Mouse (Mus musculus) intestine, embryonic 15.5 days (tissue): ENCODE measurements around the gene Atp6v0e. TPM values are rescaled to one million over a fixed set of nuclear protein-coding genes. Genes with fewer than 3 reads are reported as not detected.

Experiments
- ATAC-seq: fragments of 200-750 bp; cut with Nextera tagmentation; 2 replicates; pipeline ENCODE4 v1.8.0; 2017; ENCODE audit warnings: moderate TSS enrichment, moderate library complexity
- H3K27ac ChIP-seq: fragments of 300-500 bp; sonication (generic); 2 replicates; pipeline ENCODE4 v1.5.1; 2015; ENCODE audit warnings: mild to moderate bottlenecking, inconsistent platforms
- H3K27me3 ChIP-seq: fragments of 300-500 bp; sonication (generic); replicated peaks from 2 replicates; pipeline ENCODE4 v1.6.1; 2015; ENCODE audit warnings: inconsistent platforms
- H3K36me3 ChIP-seq: fragments of 300-500 bp; sonication (generic); 2 replicates; pipeline ENCODE4 v1.6.1; 2015; ENCODE audit warnings: inconsistent platforms
- H3K4me1 ChIP-seq: fragments of 300-500 bp; sonication (generic); replicated peaks from 2 replicates; pipeline ENCODE4 v1.6.1; 2015; ENCODE audit warnings: inconsistent platforms
- H3K4me2 ChIP-seq: fragments of 300-500 bp; sonication (generic); replicated peaks from 2 replicates; pipeline ENCODE4 v1.6.1; 2015; ENCODE audit warnings: mild to moderate bottlenecking, inconsistent platforms
- H3K4me3 ChIP-seq: fragments of 300-500 bp; sonication (generic); replicated peaks from 2 replicates; pipeline ENCODE4 v1.5.1; 2015; ENCODE audit warnings: inconsistent platforms
- H3K9ac ChIP-seq: fragments of 300-500 bp; sonication (generic); 2 replicates; pipeline ENCODE4 v1.6.1; 2015; ENCODE audit warnings: inconsistent platforms
- H3K9me3 ChIP-seq: fragments of 300-500 bp; sonication (generic); 2 replicates; pipeline ENCODE4 v1.6.1; 2016; ENCODE audit warnings: inconsistent platforms
- WGBS: fragments of 180-500 bp; shearing (Covaris S2); methylation state at CpG from one replicate; pipeline ENCODE4 v1.1.7; 2015; 5-methylcytosine and 5-hydroxymethylcytosine counted together
- polyA plus RNA-seq: library from polyadenylated mRNA; unstranded; fragments of >200 nt; fragmentation: Nextera tagmentation; extraction: Ambion mirVana; gene quantifications from 2 replicates; pipeline ENCODE4 v1.2.1, GENCODE M21; 2015

Atp6v0e gene
- polyA plus RNA-seq, 1 experiment from 2014 or later = 259 TPM

- Histone ChIP-seq H3K9ac (no peak overlapping the region), H3K4me3 (no peak overlapping the region), H3K9me3 (no peaks in the 10 kb centered on the region), H3K4me1 (no peaks in the 10 kb centered on the region), H3K27ac (no peak overlapping the region), H3K36me3 (peaks cover 24% of the 10 kb centered on the region), H3K4me2 (no peak overlapping the region), H3K27me3 (no peaks in the 10 kb centered on the region)
- 97% methylated on average over 2 of the region's 2 CpGs for WGBS
- no peak for ATAC-seq
Observed at GRCm38 (mm10) chr17:26625521-26626010, 37.5 kb upstream of the Atp6v0e start.

- 85% methylated on average over 6 of the region's 6 CpGs for WGBS
Observed at GRCm38 (mm10) chr17:26628479-26628878, 34.6 kb upstream of the Atp6v0e start.

GRCm38 (mm10) chr17:26628936-26629335, 34.1 kb upstream of the Atp6v0e start:
- Histone ChIP-seq H3K4me3 (no peak overlapping the region), H3K36me3 (peaks cover 25% of the 10 kb centered on the region), H3K9ac (no peak overlapping the region), H3K27ac (no peak overlapping the region), H3K4me2 (no peak overlapping the region), H3K27me3 (no peaks in the 10 kb centered on the region), H3K4me1 (0 out of 2 replicates have a peak, but pooled peaks cover 3% of the 10 kb centered on the region), H3K9me3 (no peaks in the 10 kb centered on the region)
- ATAC-seq = no peak
- WGBS = 91% methylated on average over 3 of the region's 3 CpGs

More at GRCm38 (mm10) chr17:26628479-26628878, 34.6 kb upstream of the Atp6v0e start:
- ATAC-seq = no peak
- Histone ChIP-seq H3K27ac (no peak overlapping the region), H3K9me3 (no peaks in the 10 kb centered on the region), H3K27me3 (no peaks in the 10 kb centered on the region), H3K9ac (no peak overlapping the region), H3K4me1 (0 out of 2 replicates have a peak, but pooled peaks cover 3% of the 10 kb centered on the region), H3K4me2 (no peak overlapping the region), H3K36me3 (peaks cover 25% of the 10 kb centered on the region), H3K4me3 (no peak overlapping the region)

- H3K9me3 ChIP-seq = no peaks in the 10 kb centered on the region
- H3K9ac ChIP-seq = no peak overlapping the region
- no peak for ATAC-seq
- whole genome bisulfite sequencing = 79% methylated on average over 8 of the region's 8 CpGs
- no peaks in the 10 kb centered on the region for H3K27me3 ChIP-seq
- no peak overlapping the region for H3K4me2 ChIP-seq
- H3K27ac ChIP-seq = no peak overlapping the region
- H3K4me3 ChIP-seq = no peak overlapping the region
- H3K36me3 ChIP-seq = peaks cover 15% of the 10 kb centered on the region
- 0 out of 2 replicates have a peak, but pooled peaks cover 3% of the 10 kb centered on the region for H3K4me1 ChIP-seq
Observed at GRCm38 (mm10) chr17:26631811-26632327, 31.2 kb upstream of the Atp6v0e start.

- Histone ChIP-seq H3K9me3 (no peaks in the 10 kb centered on the region), H3K4me1 (0 out of 2 replicates have a peak, but pooled peaks cover 3% of the 10 kb centered on the region), H3K4me3 (no peak overlapping the region), H3K9ac (no peak overlapping the region), H3K27me3 (no peaks in the 10 kb centered on the region), H3K4me2 (no peak overlapping the region), H3K36me3 (peaks cover 15% of the 10 kb centered on the region), H3K27ac (no peak overlapping the region)
- 92% methylated on average over 9 of the region's 9 CpGs for WGBS
- no peak for ATAC-seq
Observed at GRCm38 (mm10) chr17:26633186-26633585, 29.8 kb upstream of the Atp6v0e start.

GRCm38 (mm10) chr17:26633926-26634325, 29.1 kb upstream of the Atp6v0e start:
- Histone ChIP-seq H3K27ac (no peak overlapping the region), H3K36me3 (peaks cover 15% of the 10 kb centered on the region), H3K9me3 (no peaks in the 10 kb centered on the region), H3K9ac (no peak overlapping the region), H3K27me3 (no peaks in the 10 kb centered on the region), H3K4me1 (0 out of 2 replicates have a peak, but pooled peaks cover 3% of the 10 kb centered on the region), H3K4me2 (no peak overlapping the region), H3K4me3 (no peak overlapping the region)
- 92% methylated on average over 9 of the region's 9 CpGs for WGBS
- no peak for ATAC-seq

GRCm38 (mm10) chr17:26634539-26634938, 28.5 kb upstream of the Atp6v0e start:
- Histone ChIP-seq H3K27ac (no peak overlapping the region), H3K9me3 (no peaks in the 10 kb centered on the region), H3K36me3 (peaks cover 15% of the 10 kb centered on the region), H3K4me1 (0 out of 2 replicates have a peak, but pooled peaks cover 3% of the 10 kb centered on the region), H3K4me3 (no peak overlapping the region), H3K4me2 (no peak overlapping the region), H3K27me3 (no peaks in the 10 kb centered on the region), H3K9ac (no peak overlapping the region)
- ATAC-seq = no peak
- WGBS = 87% methylated on average over 7 of the region's 7 CpGs

- no peak overlapping the region for H3K9ac ChIP-seq
- H3K4me3 ChIP-seq = no peak overlapping the region
- no peak for ATAC-seq
- no peak overlapping the region for H3K4me2 ChIP-seq
- no peak overlapping the region for H3K27ac ChIP-seq
- WGBS = 89% methylated on average over 7 of the region's 7 CpGs
- no peaks in the 10 kb centered on the region for H3K9me3 ChIP-seq
- H3K4me1 ChIP-seq = 0 out of 2 replicates have a peak, but pooled peaks cover 3% of the 10 kb centered on the region
- no peaks in the 10 kb centered on the region for H3K27me3 ChIP-seq
- peaks cover 16% of the 10 kb centered on the region for H3K36me3 ChIP-seq
Observed at GRCm38 (mm10) chr17:26635951-26636350, 27.1 kb upstream of the Atp6v0e start.

- no peak for ATAC-seq
- H3K4me2 ChIP-seq = no peak overlapping the region
- H3K4me1 ChIP-seq = no peaks in the 10 kb centered on the region
- no peak overlapping the region for H3K9ac ChIP-seq
- WGBS = 38% methylated on average over 4 of the region's 4 CpGs
- H3K4me3 ChIP-seq = no peak overlapping the region
- H3K36me3 ChIP-seq = peaks cover 23% of the 10 kb centered on the region
- no peaks in the 10 kb centered on the region for H3K27me3 ChIP-seq
- no peak overlapping the region for H3K27ac ChIP-seq
- H3K9me3 ChIP-seq = no peaks in the 10 kb centered on the region
Observed at GRCm38 (mm10) chr17:26637851-26638250, 25.2 kb upstream of the Atp6v0e start.

- Histone ChIP-seq H3K4me1 (no peaks in the 10 kb centered on the region), H3K27me3 (no peaks in the 10 kb centered on the region), H3K9ac (no peak overlapping the region), H3K4me2 (no peak overlapping the region), H3K27ac (no peak overlapping the region), H3K9me3 (no peaks in the 10 kb centered on the region), H3K36me3 (peaks cover 30% of the 10 kb centered on the region), H3K4me3 (no peak overlapping the region)
- WGBS = 12% methylated on average over 7 of the region's 7 CpGs
- ATAC-seq = peak; percentile 47; the same call in 1 of the 2 replicates
Observed at GRCm38 (mm10) chr17:26638655-26639054, 24.4 kb upstream of the Atp6v0e start.

GRCm38 (mm10) chr17:26639791-26640190, 23.2 kb upstream of the Atp6v0e start:
- H3K4me1 ChIP-seq = no peaks in the 10 kb centered on the region
- H3K4me3 ChIP-seq = no peak overlapping the region
- H3K9me3 ChIP-seq = no peaks in the 10 kb centered on the region
- H3K27me3 ChIP-seq = no peaks in the 10 kb centered on the region
- H3K36me3 ChIP-seq = peaks cover 41% of the 10 kb centered on the region
- H3K9ac ChIP-seq = no peak overlapping the region
- no peak for ATAC-seq
- WGBS = 84% methylated on average over 2 of the region's 2 CpGs
- no peak overlapping the region for H3K4me2 ChIP-seq
- H3K27ac ChIP-seq = no peak overlapping the region

GRCm38 (mm10) chr17:26640286-26640740, 22.7 kb upstream of the Atp6v0e start:
- 96% methylated on average over 3 of the region's 3 CpGs for WGBS
- Histone ChIP-seq H3K27ac (no peak overlapping the region), H3K9me3 (no peaks in the 10 kb centered on the region), H3K9ac (no peak overlapping the region), H3K4me3 (no peak overlapping the region), H3K36me3 (peaks cover 43% of the 10 kb centered on the region), H3K4me2 (no peak overlapping the region), H3K4me1 (no peaks in the 10 kb centered on the region), H3K27me3 (no peaks in the 10 kb centered on the region)
- no peak for ATAC-seq

- peaks cover 46% of the 10 kb centered on the region for H3K36me3 ChIP-seq
- H3K27me3 ChIP-seq = no peaks in the 10 kb centered on the region
- WGBS = 95% methylated on average over 8 of the region's 8 CpGs
- no peak overlapping the region for H3K9ac ChIP-seq
- no peak overlapping the region for H3K4me2 ChIP-seq
- H3K4me1 ChIP-seq = no peaks in the 10 kb centered on the region
- H3K4me3 ChIP-seq = no peak overlapping the region
- no peak for ATAC-seq
- no peaks in the 10 kb centered on the region for H3K9me3 ChIP-seq
- H3K27ac ChIP-seq = no peak overlapping the region
Observed at GRCm38 (mm10) chr17:26643456-26643855, 19.6 kb upstream of the Atp6v0e start.
